Mouse (Mus musculus) ES-E14 (cell line): Measurements from ENCODE around the gene Epha8. TPM values are rescaled to one million over a fixed set of nuclear protein-coding genes. Genes with fewer than 3 reads are reported as not detected.

Experiments
- DNase-seq: peaks from one replicate; pipeline ENCODE4 v3.0.0-alpha.2; 2013; ENCODE audit warnings: low read depth, low spot score
- H3K27ac ChIP-seq: 2 replicates; pipeline ENCODE4 v1.5.1; 2012; ENCODE audit warnings: low read depth, mild to moderate bottlenecking, low read length, moderate library complexity, mixed read lengths; ENCODE audit not compliant: poor library complexity, insufficient read depth, severe bottlenecking
- H3K36me3 ChIP-seq: 2 replicates; pipeline ENCODE4 v1.6.1; 2012; ENCODE audit warnings: mild to moderate bottlenecking, low read length, moderate library complexity, mixed read lengths; ENCODE audit not compliant: control insufficient read depth, poor library complexity, insufficient read depth, severe bottlenecking
- H3K4me1 ChIP-seq, 2 experiments: fragments of 150-350 bp in 1 of 2; sonication (generic) in 1 of 2; 2 replicates each; pipeline ENCODE4 v1.6.1; 2012; ENCODE audit warnings: low read length in 2 of 2, mild to moderate bottlenecking in 1 of 2, mixed read lengths in 1 of 2; ENCODE audit not compliant: control insufficient read depth in 2 of 2, insufficient read depth in 2 of 2, poor library complexity in 1 of 2
- H3K4me3 ChIP-seq, 2 experiments: fragments of 150-350 bp in 1 of 2; sonication (generic) in 1 of 2; 2 replicates each; pipeline ENCODE4 v1.5.1; 2012; ENCODE audit warnings: low read length in 2 of 2, low read depth in 1 of 2, mild to moderate bottlenecking in 1 of 2, mixed read lengths in 1 of 2; ENCODE audit not compliant: insufficient read depth in 1 of 2, poor library complexity in 1 of 2, severe bottlenecking in 1 of 2
- H3K9ac ChIP-seq: 2 replicates; pipeline ENCODE4 v1.6.1; 2012; ENCODE audit warnings: low read depth, mild to moderate bottlenecking, low read length, mixed read lengths; ENCODE audit not compliant: poor library complexity, insufficient read depth, severe bottlenecking
- H3K9me3 ChIP-seq: fragments of 150-350 bp; sonication (generic); 2 replicates; pipeline ENCODE4 v1.6.1; 2012; ENCODE audit warnings: low read depth, mild to moderate bottlenecking, low read length; ENCODE audit not compliant: control insufficient read depth, insufficient read depth
- CHD2 ChIP-seq: IDR thresholded peaks from 2 replicates; pipeline ENCODE4 v1.6.1; 2014; ENCODE audit warnings: mild to moderate bottlenecking, low read depth, low read length, inconsistent platforms
- HCFC1 ChIP-seq: IDR thresholded peaks from 2 replicates; pipeline ENCODE4 v1.6.1; 2012; ENCODE audit warnings: low read length, inconsistent platforms, borderline replicate concordance; ENCODE audit not compliant: insufficient read depth
- MAFK ChIP-seq: IDR thresholded peaks from 2 replicates; pipeline ENCODE4 v1.6.1; 2014; ENCODE audit warnings: mild to moderate bottlenecking, low read depth, low read length, inconsistent platforms; ENCODE audit not compliant: insufficient read depth
- ZC3H11A ChIP-seq: IDR thresholded peaks from 2 replicates; pipeline ENCODE4 v1.6.1; 2012; ENCODE audit warnings: low read depth, mild to moderate bottlenecking, inconsistent platforms, low read length, borderline replicate concordance
- ZNF384 ChIP-seq: IDR thresholded peaks from 2 replicates; pipeline ENCODE4 v1.6.1; 2012; ENCODE audit warnings: low read depth, low read length, inconsistent platforms
- in situ Hi-C, 2 experiments: fragments of 600-800 bp; cut with MboI; formaldehyde crosslinking; loops; one replicate each; pipeline ENCODE4 v1.15.1; 2025; ENCODE audit warnings: low sequenced_read_pairs in 2 of 2, inconsistent platforms in 1 of 2; ENCODE audit not compliant: unreplicated experiment in 2 of 2
- total RNA-seq: library from RNA; depleted of rRNA; stranded (reverse); fragments of 300-350 nt; gene quantifications from 2 replicates; pipeline ENCODE4 v1.2.3, GENCODE M21; 2012

The Epha8 gene
- total RNA-seq, 1 experiment, result 1.0 TPM

DNA sequence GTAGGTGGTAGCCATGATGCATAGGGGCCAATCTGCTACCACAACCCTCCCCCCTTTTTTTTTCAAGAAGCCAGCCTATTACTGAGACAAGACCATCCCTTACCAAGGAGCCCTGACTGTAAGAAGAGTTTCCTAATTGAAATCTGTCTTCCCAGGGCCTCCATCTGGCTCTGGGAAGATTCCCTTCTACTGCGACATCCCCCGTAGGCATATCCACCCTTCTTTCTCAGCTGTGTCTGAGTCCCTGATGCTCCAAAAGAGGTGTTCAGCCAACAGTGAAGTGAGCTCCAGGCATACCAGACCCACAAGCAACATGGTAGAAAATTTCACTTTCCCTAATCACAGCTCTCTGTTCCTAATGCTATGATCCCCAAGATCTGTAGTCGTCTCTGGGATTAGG, 37.1 kb downstream of the Epha8 start:
- in situ Hi-C loops, result no loop called here
- Histone ChIP-seq H3K27ac (no peak overlapping the region), H3K9me3 (no peaks in the 10 kb centered on the region), H3K9ac (no peak overlapping the region), H3K4me1 (no peaks in the 10 kb centered on the region), H3K36me3 (no peaks in the 10 kb centered on the region), H3K4me3 (no peak overlapping the region)
- no peak for TF ChIP-seq MAFK
- TF ChIP-seq ZNF384, result no peak
- no peak for TF ChIP-seq CHD2
- DNase-seq, result no peak

DNA sequence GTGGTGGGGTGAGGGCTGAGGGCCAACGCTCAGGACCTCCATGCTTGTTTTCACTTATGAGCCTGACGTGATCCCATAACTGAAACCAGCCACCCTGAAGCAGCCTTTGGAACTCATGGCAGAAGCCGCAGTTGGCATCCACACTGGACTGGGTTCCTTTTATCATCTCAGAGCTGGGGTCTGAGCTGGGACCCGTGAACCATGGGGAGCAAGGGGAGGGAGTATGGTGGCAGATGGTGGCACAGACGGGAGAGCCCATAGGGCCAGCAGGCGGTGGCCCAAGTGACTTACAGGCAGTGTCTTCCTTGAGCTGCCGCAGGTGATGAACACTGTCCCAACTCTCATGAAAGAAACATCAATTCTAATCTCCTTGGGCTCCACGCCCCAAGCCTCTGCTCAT, 37.8 kb downstream of the Epha8 start:
- no peak overlapping the region for H3K27ac ChIP-seq
- H3K9me3 ChIP-seq, result no peaks in the 10 kb centered on the region
- H3K4me3 ChIP-seq, result no peak overlapping the region
- no peaks in the 10 kb centered on the region for H3K36me3 ChIP-seq
- in situ Hi-C loops, result no loop called here
- no peak for DNase-seq
- H3K4me1 ChIP-seq, result no peaks in the 10 kb centered on the region
- H3K9ac ChIP-seq, result no peak overlapping the region
- no peak for TF ChIP-seq MAFK
- TF ChIP-seq CHD2, result no peak
- TF ChIP-seq HCFC1, result no peak
- TF ChIP-seq ZC3H11A, result no peak
- TF ChIP-seq ZNF384, result no peak

DNA sequence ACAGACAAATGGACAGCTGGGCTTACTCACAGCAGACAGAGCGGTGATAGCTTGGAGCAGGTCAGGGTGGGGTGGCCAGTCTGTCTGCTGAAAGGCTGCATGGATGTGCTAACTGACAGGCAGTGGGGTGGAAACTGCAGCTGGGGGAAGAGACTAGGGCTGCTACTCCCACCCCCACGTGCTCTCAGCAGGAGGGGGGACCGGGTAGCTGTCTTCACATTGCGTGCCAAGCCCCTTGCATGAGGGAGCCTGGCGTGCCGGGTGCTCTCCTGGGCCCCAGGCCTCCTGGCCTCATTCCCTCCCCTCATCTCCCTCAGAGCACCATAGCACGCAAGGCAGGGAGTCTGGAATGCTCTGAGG, 39.5 kb downstream of the Epha8 start:
- Histone ChIP-seq H3K36me3 (no peaks in the 10 kb centered on the region), H3K9me3 (no peaks in the 10 kb centered on the region), H3K27ac (no peak overlapping the region), H3K9ac (no peak overlapping the region), H3K4me1 (no peaks in the 10 kb centered on the region), H3K4me3 (no peak overlapping the region)
- in situ Hi-C loops, result no loop called here
- DNase-seq, result no peak
- TF ChIP-seq ZNF384 (no peak), HCFC1 (no peak), CHD2 (no peak), ZC3H11A (no peak), MAFK (no peak)

DNA sequence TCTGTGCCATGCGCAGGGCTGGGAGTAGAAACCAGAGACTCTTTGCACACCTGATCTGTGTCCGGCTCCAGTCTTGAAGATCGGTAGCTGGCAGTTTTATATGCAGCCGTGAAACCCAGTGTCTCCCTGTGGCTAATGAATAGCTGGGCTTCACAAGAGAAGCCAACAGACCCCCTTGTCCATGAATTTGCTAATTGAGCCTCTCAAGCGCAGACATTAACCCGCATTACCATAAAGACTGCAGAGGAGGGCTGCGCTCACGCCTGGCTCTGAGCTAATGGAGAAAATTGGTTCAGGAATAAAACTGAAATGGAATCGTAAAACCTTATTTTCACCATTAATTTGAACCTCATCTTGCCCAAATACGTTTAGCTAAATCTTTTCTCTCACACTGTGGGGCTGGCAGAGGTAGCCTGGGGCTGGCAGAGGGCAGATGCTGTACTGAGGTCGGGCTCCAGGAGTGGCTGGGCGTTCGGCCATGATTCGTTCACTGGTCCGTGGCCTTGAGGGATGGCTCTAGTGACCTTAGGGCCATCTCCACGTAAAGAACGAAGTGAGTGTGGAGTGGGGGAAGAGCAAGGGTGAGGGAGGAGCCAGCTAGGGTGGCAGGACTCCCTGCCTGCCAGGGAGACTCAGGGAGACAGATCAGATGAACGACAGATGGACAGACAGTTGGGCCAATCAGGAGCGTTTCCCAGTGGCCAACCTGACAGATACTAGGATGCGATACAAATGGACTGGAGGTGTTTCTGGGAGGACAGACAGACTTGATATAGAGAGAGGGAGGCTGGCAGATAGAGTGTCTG, 40.1 kb downstream of the Epha8 start:
- H3K27ac ChIP-seq, result no peak overlapping the region
- no peak overlapping the region for H3K9ac ChIP-seq
- no peak for DNase-seq
- no peak for TF ChIP-seq CHD2
- no peak for TF ChIP-seq MAFK
- no peak for TF ChIP-seq HCFC1
- TF ChIP-seq ZC3H11A, result no peak
- no peak for TF ChIP-seq ZNF384
- H3K4me3 ChIP-seq, result no peak overlapping the region
- H3K4me1 ChIP-seq, result peaks cover 0 to 3% of the 10 kb centered on the region in 2 experiments; a peak in 1 of 4 replicates
- no peaks in the 10 kb centered on the region for H3K9me3 ChIP-seq
- no peaks in the 10 kb centered on the region for H3K36me3 ChIP-seq
- in situ Hi-C loops, result no loop called here

DNA sequence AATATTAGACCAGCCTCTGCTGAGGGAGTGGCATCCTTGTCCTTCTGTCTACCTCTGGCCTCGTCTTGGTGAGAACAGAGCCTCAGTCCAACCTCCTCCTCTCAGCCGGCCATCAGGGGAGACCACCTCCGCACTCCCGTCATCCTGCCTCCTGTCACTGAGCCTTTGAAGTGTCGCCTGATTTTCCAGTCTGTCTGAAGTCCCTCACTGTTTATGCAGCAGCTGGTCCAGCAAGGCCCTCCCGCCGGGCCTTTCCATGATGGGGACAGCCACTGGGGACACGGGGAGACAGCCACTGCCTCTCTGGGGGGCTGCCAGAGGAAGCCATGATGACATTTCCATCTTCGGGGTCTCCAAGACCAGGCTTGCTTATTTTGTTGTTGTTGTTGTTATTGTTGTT, 43.8 kb downstream of the Epha8 start:
- no peaks in the 10 kb centered on the region for H3K9me3 ChIP-seq
- H3K36me3 ChIP-seq, result no peaks in the 10 kb centered on the region
- in situ Hi-C loops, result no loop called here
- no peak overlapping the region for H3K4me3 ChIP-seq
- TF ChIP-seq ZNF384 (no peak), HCFC1 (no peak), MAFK (no peak), CHD2 (no peak), ZC3H11A (no peak)
- H3K27ac ChIP-seq, result no peak overlapping the region
- no peak overlapping the region for H3K9ac ChIP-seq
- H3K4me1 ChIP-seq, result peaks cover 0 to 6% of the 10 kb centered on the region in 2 experiments; a peak in 1 of 4 replicates
- DNase-seq, result no peak
